Mouse (Mus musculus) cortical plate, adult 2 months (tissue): ENCODE measurements around the gene Parva. TPM values are rescaled to one million over a fixed set of nuclear protein-coding genes. Genes with fewer than 3 reads are reported as not detected.

Experiments
- H3K27ac ChIP-seq: fragments of 200-500 bp; 2 replicates; pipeline ENCODE4 v1.5.1; 2012; ENCODE audit warnings: low read length, control low read depth, inconsistent platforms; ENCODE audit not compliant: insufficient read depth
- H3K4me1 ChIP-seq: fragments of 200-500 bp; 2 replicates; pipeline ENCODE4 v1.6.1; 2011; ENCODE audit warnings: low read length; ENCODE audit not compliant: control insufficient read depth, insufficient read depth
- H3K4me3 ChIP-seq: fragments of 200-500 bp; 2 replicates; pipeline ENCODE4 v1.5.1; 2011; ENCODE audit warnings: mild to moderate bottlenecking, low read length, control low read depth; ENCODE audit not compliant: insufficient read depth
- CTCF ChIP-seq: fragments of 200-500 bp; IDR thresholded peaks from 2 replicates; pipeline ENCODE4 v1.5.1; 2011; ENCODE audit warnings: mild to moderate bottlenecking, control low read depth, low read length; ENCODE audit not compliant: insufficient read depth; ENCODE audit errors: extremely low read depth
- POLR2A ChIP-seq: fragments of 200-500 bp; IDR thresholded peaks from 2 replicates; pipeline ENCODE4 v1.6.1; 2011; ENCODE audit warnings: mild to moderate bottlenecking, low read length, control low read depth; ENCODE audit not compliant: insufficient read depth; ENCODE audit errors: extremely low read depth
- polyA plus RNA-seq: library from polyadenylated mRNA; depleted of rRNA; stranded (reverse); fragments of >200 nt; gene quantifications from 2 replicates; pipeline ENCODE4 v1.2.3, GENCODE M21; 2012

The Parva gene
- polyA plus RNA-seq, 1 experiment = 44.7 TPM

GRCm38 (mm10) chr7:112469817-112470216, 42.5 kb downstream of the Parva start:
- no peaks in the 10 kb centered on the region for H3K4me1 ChIP-seq
- H3K27ac ChIP-seq = no peak overlapping the region
- no peak overlapping the region for H3K4me3 ChIP-seq
- TF ChIP-seq POLR2A (no peak), CTCF (peak; percentile 66)

DNA sequence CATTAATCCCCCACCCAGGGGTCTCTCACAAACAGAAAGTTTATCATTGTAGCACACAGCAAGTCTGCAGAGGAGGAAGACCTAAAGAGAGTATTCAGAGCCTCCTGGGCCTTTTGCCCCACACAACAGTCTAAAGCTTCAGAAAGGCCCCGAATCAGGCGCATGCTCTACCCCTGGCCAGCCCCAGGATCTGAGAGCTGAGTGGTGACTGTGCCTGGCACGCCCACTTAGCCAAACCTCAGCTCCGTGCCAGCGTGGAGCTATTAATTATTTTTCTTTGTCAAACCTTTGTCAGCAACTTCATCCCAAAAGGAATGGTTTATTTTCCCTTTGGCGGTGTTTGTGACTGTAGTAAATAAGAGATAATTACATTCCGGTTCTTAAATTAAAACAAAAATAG, 44.0 kb downstream of the Parva start:
- no peak overlapping the region for H3K4me3 ChIP-seq
- no peaks in the 10 kb centered on the region for H3K4me1 ChIP-seq
- TF ChIP-seq CTCF (no peak), POLR2A (no peak)
- H3K27ac ChIP-seq = no peak overlapping the region

- no peak for TF ChIP-seq CTCF
- no peak for TF ChIP-seq POLR2A
- Histone ChIP-seq H3K4me1 (no peaks in the 10 kb centered on the region), H3K4me3 (no peak overlapping the region), H3K27ac (no peak overlapping the region)
Observed at GRCm38 (mm10) chr7:112472024-112472707, 44.9 kb downstream of the Parva start.

- Histone ChIP-seq H3K4me3 (no peak overlapping the region), H3K4me1 (no peaks in the 10 kb centered on the region), H3K27ac (no peak overlapping the region)
- TF ChIP-seq POLR2A = no peak
- no peak for TF ChIP-seq CTCF
Observed at GRCm38 (mm10) chr7:112472708-112473281, 45.5 kb downstream of the Parva start.

- Histone ChIP-seq H3K4me3 (no peak overlapping the region), H3K27ac (no peak overlapping the region), H3K4me1 (no peaks in the 10 kb centered on the region)
- TF ChIP-seq POLR2A (no peak), CTCF (no peak)
Observed at GRCm38 (mm10) chr7:112473649-112474435, 46.5 kb downstream of the Parva start.

DNA sequence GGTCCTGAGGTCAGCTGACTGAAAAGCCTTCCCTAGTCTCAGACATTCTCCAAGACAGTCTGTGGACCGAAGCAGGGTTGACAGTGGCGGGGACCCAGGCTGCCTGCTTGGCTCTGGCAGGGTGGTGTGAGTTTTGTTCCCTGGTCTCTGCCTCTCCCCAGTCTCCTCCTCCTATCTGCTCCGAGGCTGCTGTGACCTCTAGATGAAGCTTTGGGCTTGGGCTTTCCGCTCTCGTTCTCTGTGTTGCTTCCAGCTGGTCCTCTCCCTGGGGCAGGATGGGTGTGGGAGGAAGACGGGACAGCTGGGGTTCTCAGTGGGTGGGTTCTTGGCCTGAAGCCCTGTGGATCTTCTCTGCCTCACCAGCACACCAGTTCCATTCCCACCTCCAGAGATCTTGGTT, 51.8 kb downstream of the Parva start:
- H3K4me1 ChIP-seq = 0 out of 2 replicates have a peak, but pooled peaks cover 2% of the 10 kb centered on the region
- H3K4me3 ChIP-seq = no peak overlapping the region
- no peak overlapping the region for H3K27ac ChIP-seq
- TF ChIP-seq POLR2A (no peak), CTCF (no peak)

- 0 out of 2 replicates have a peak, but pooled peaks cover 2% of the 10 kb centered on the region for H3K4me1 ChIP-seq
- no peak overlapping the region for H3K4me3 ChIP-seq
- no peak for TF ChIP-seq POLR2A
- TF ChIP-seq CTCF = no peak
- H3K27ac ChIP-seq = no peak overlapping the region
Observed at GRCm38 (mm10) chr7:112481031-112481430, 53.7 kb downstream of the Parva start.

- Histone ChIP-seq H3K4me1 (0 out of 2 replicates have a peak, but pooled peaks cover 2% of the 10 kb centered on the region), H3K27ac (no peak overlapping the region), H3K4me3 (no peak overlapping the region)
- TF ChIP-seq CTCF (no peak), POLR2A (no peak)
Observed at GRCm38 (mm10) chr7:112482572-112482971, 55.3 kb downstream of the Parva start.

GRCm38 (mm10) chr7:112483382-112483781, 56.1 kb downstream of the Parva start:
- Histone ChIP-seq H3K27ac (no peak overlapping the region), H3K4me1 (0 out of 2 replicates have a peak, but pooled peaks cover 2% of the 10 kb centered on the region), H3K4me3 (no peak overlapping the region)
- no peak for TF ChIP-seq POLR2A
